Mouse (Mus musculus) liver, adult 2 months (tissue): ENCODE measurements around the gene Jaml. TPM values are rescaled to one million over a fixed set of nuclear protein-coding genes. Genes with fewer than 3 reads are reported as not detected.
"Not testable (repeated sequence)": the region's sequence is repeated elsewhere in the genome, so short reads cannot be mapped to it uniquely, and the experiment has no call there.

Experiments
- DNase-seq: peaks from one replicate; pipeline ENCODE4 v3.0.0-alpha.2; 2011; ENCODE audit warnings: low read depth, low spot score; ENCODE audit errors: extremely low read depth
- H3K27ac ChIP-seq: fragments of 200-500 bp; replicated peaks from 2 replicates; pipeline ENCODE4 v1.5.1; 2012; ENCODE audit warnings: low read depth, mild to moderate bottlenecking, control low read depth, inconsistent platforms, low read length; ENCODE audit not compliant: insufficient read depth
- H3K27me3 ChIP-seq: fragments of 200-500 bp; 2 replicates; pipeline ENCODE4 v1.6.1; 2012; ENCODE audit warnings: mild to moderate bottlenecking, moderate library complexity, low read length, inconsistent platforms; ENCODE audit not compliant: control insufficient read depth, insufficient read depth
- H3K36me3 ChIP-seq: fragments of 200-500 bp; 2 replicates; pipeline ENCODE4 v1.6.1; 2012; ENCODE audit warnings: low read length, inconsistent platforms; ENCODE audit not compliant: control insufficient read depth, insufficient read depth
- H3K4me1 ChIP-seq: fragments of 200-500 bp; 2 replicates; pipeline ENCODE4 v1.6.1; 2011; ENCODE audit warnings: low read length; ENCODE audit not compliant: control insufficient read depth, insufficient read depth
- H3K4me3 ChIP-seq: fragments of 200-500 bp; 2 replicates; pipeline ENCODE4 v1.5.1; 2011; ENCODE audit warnings: low read depth, mild to moderate bottlenecking, control low read depth, low read length, moderate library complexity; ENCODE audit not compliant: insufficient read depth
- H3K79me2 ChIP-seq: fragments of 200-500 bp; 2 replicates; pipeline ENCODE4 v1.6.1; 2012; ENCODE audit warnings: inconsistent platforms, mild to moderate bottlenecking, low read length, moderate library complexity; ENCODE audit not compliant: control insufficient read depth, insufficient read depth
- H3K9ac ChIP-seq: fragments of 200-500 bp; 2 replicates; pipeline ENCODE4 v1.6.1; 2012; ENCODE audit warnings: low read depth, mild to moderate bottlenecking, control low read depth, inconsistent platforms, low read length
- CTCF ChIP-seq: fragments of 200-500 bp; IDR thresholded peaks from 2 replicates; pipeline ENCODE4 v1.5.1; 2011; ENCODE audit warnings: low read depth, low read length, control low read depth
- POLR2A ChIP-seq: fragments of 200-500 bp; IDR thresholded peaks from 2 replicates; pipeline ENCODE4 v1.6.1; 2011; ENCODE audit warnings: low read length, control low read depth; ENCODE audit not compliant: insufficient read depth; ENCODE audit errors: extremely low read depth
- WGBS: fragments of 180-500 bp; shearing (Covaris S2); methylation state at CpG from one replicate; pipeline ENCODE4 v1.1.7; 2018; 5-methylcytosine and 5-hydroxymethylcytosine counted together
- polyA plus RNA-seq: library from polyadenylated mRNA; depleted of rRNA; stranded (reverse); fragments of >200 nt; gene quantifications from 2 replicates; pipeline ENCODE4 v1.2.3, GENCODE M21; 2012; rRNA removed
- total RNA-seq: library from RNA; depleted of rRNA; stranded (reverse); fragments of >200 nt; gene quantifications from 2 replicates; pipeline ENCODE4 v1.2.3, GENCODE M21; 2014; rRNA removed

Gene Jaml
- total RNA-seq (1.3 and 1.8 TPM in 2 replicates), polyA plus RNA-seq (0.05 and 0.11 TPM in 2 replicates)

- no peak within 1 kb of the TSS for H3K4me3 ChIP-seq
- peaks cover 1% of the 10 kb centered on the region; the same call in 1 of the 2 replicates for H3K36me3 ChIP-seq
- H3K27me3 ChIP-seq: no peaks in the 10 kb centered on the region; the same call in 1 of the 2 replicates
- no peak within 1 kb of the TSS for H3K27ac ChIP-seq
- H3K79me2 ChIP-seq: no peaks in the 10 kb centered on the region
- no peak for DNase-seq
- no peak within 1 kb of the TSS for H3K9ac ChIP-seq
- WGBS: 86% methylated on average over 5 of the region's 5 CpGs
- no peaks in the 10 kb centered on the region for H3K4me1 ChIP-seq
- TF ChIP-seq CTCF (no peak), POLR2A (no peak)
Observed at GRCm38 (mm10) chr9:45079011-45079410, at the start of gene Jaml. Gene Jaml, plus strand, starts transcription at chr9:45079183.

- Histone ChIP-seq H3K79me2 (no peaks in the 10 kb centered on the region), H3K36me3 (no peaks in the 10 kb centered on the region), H3K4me3 (no peak overlapping the region), H3K4me1 (peaks cover 15% of the 10 kb centered on the region), H3K9ac (no peak overlapping the region), H3K27ac (peak overlapping the region; percentile 55; the same call in 1 of the 2 replicates), H3K27me3 (no peaks in the 10 kb centered on the region)
- DNase-seq: peak; percentile 33
- TF ChIP-seq POLR2A (no peak), CTCF (no peak)
- 38% methylated on average over 6 of the region's 6 CpGs for WGBS
Observed at GRCm38 (mm10) chr9:45030341-45030740, 48.6 kb upstream of the Jaml start.

GRCm38 (mm10) chr9:45032261-45032660, 46.7 kb upstream of the Jaml start:
- 38% methylated on average over 2 of the region's 2 CpGs for WGBS
- H3K4me3 ChIP-seq: no peak overlapping the region
- TF ChIP-seq POLR2A (no peak), CTCF (no peak)
- H3K27me3 ChIP-seq: no peaks in the 10 kb centered on the region
- H3K4me1 ChIP-seq: peaks cover 15% of the 10 kb centered on the region
- no peak overlapping the region for H3K9ac ChIP-seq
- no peaks in the 10 kb centered on the region for H3K36me3 ChIP-seq
- DNase-seq: no peak
- H3K27ac ChIP-seq: no peak overlapping the region
- H3K79me2 ChIP-seq: no peaks in the 10 kb centered on the region

- no peak overlapping the region for H3K9ac ChIP-seq
- no peak overlapping the region for H3K4me3 ChIP-seq
- H3K4me1 ChIP-seq: peaks cover 11% of the 10 kb centered on the region; the same call in 1 of the 2 replicates
- H3K27ac ChIP-seq: no peak overlapping the region
- no peaks in the 10 kb centered on the region for H3K27me3 ChIP-seq
- DNase-seq: no peak
- WGBS: 88% methylated on average over 3 of the region's 3 CpGs
- no peaks in the 10 kb centered on the region for H3K36me3 ChIP-seq
- TF ChIP-seq CTCF (no peak), POLR2A (no peak)
- no peaks in the 10 kb centered on the region for H3K79me2 ChIP-seq
Observed at GRCm38 (mm10) chr9:45034526-45034925, 44.5 kb upstream of the Jaml start.

GRCm38 (mm10) chr9:45037803-45038202, 41.2 kb upstream of the Jaml start:
- H3K36me3 ChIP-seq, H3K9ac ChIP-seq, H3K27ac ChIP-seq, H3K27me3 ChIP-seq, H3K4me1 ChIP-seq, DNase-seq, H3K79me2 ChIP-seq, H3K4me3 ChIP-seq: not testable (repeated sequence)
- 89% methylated on average over 1 of the region's 1 CpGs for WGBS

GRCm38 (mm10) chr9:45039499-45039898, 39.5 kb upstream of the Jaml start, which contains the start of gene Mpzl2:
Gene Mpzl2, plus strand, starts transcription at chr9:45039799.
- WGBS: 48% methylated on average over 5 of the region's 5 CpGs
- Histone ChIP-seq H3K36me3 (peaks cover 1% of the 10 kb centered on the region; the same call in 1 of the 2 replicates), H3K4me3 (peak within 1 kb of the TSS; percentile 58), H3K79me2 (no peaks in the 10 kb centered on the region; the same call in 1 of the 2 replicates), H3K27me3 (no peaks in the 10 kb centered on the region), H3K9ac (peak within 1 kb of the TSS; percentile 76), H3K27ac (peak within 1 kb of the TSS; percentile 100), H3K4me1 (peaks cover 6% of the 10 kb centered on the region; the same call in 1 of the 2 replicates)
- TF ChIP-seq POLR2A: no peak
- no peak for TF ChIP-seq CTCF
- DNase-seq: peak; percentile 11
